Mouse (Mus musculus) intestine, postnatal 0 days (tissue): ENCODE measurements around the gene Olfr583. TPM values are rescaled to one million over a fixed set of nuclear protein-coding genes. Genes with fewer than 3 reads are reported as not detected.

Experiments
- ATAC-seq: fragments of 200-750 bp; cut with Nextera tagmentation; 2 replicates; pipeline ENCODE4 v1.8.0; 2017; ENCODE audit warnings: mild to moderate bottlenecking, moderate TSS enrichment, moderate library complexity
- H3K27ac ChIP-seq: fragments of 300-500 bp; sonication (generic); 2 replicates; pipeline ENCODE4 v1.5.1; 2014; ENCODE audit warnings: mild to moderate bottlenecking, low read depth, low read length, moderate library complexity
- H3K27me3 ChIP-seq: fragments of 300-500 bp; sonication (generic); replicated peaks from 2 replicates; pipeline ENCODE4 v1.6.1; 2014; ENCODE audit warnings: low read length, mixed read lengths; ENCODE audit not compliant: control insufficient read depth, insufficient read depth
- H3K36me3 ChIP-seq: fragments of 300-500 bp; sonication (generic); 2 replicates; pipeline ENCODE4 v1.6.1; 2014; ENCODE audit warnings: mild to moderate bottlenecking, moderate library complexity; ENCODE audit not compliant: control insufficient read depth, insufficient read depth
- H3K4me1 ChIP-seq: fragments of 300-500 bp; sonication (generic); replicated peaks from 2 replicates; pipeline ENCODE4 v1.6.1; 2014; ENCODE audit warnings: antibody characterized with exemption, low read length, mixed read lengths; ENCODE audit not compliant: control insufficient read depth, insufficient read depth
- H3K4me2 ChIP-seq: fragments of 300-500 bp; sonication (generic); replicated peaks from 2 replicates; pipeline ENCODE4 v1.6.1; 2014; ENCODE audit warnings: low read depth, mild to moderate bottlenecking, moderate library complexity
- H3K4me3 ChIP-seq: fragments of 300-500 bp; sonication (generic); 2 replicates; pipeline ENCODE4 v1.5.1; 2014; ENCODE audit warnings: low read depth, low read length
- H3K9ac ChIP-seq: fragments of 300-500 bp; sonication (generic); 2 replicates; pipeline ENCODE4 v1.6.1; 2014; ENCODE audit warnings: mild to moderate bottlenecking, low read depth, low read length
- H3K9me3 ChIP-seq: fragments of 300-500 bp; sonication (generic); 2 replicates; pipeline ENCODE4 v1.6.1; 2016; ENCODE audit warnings: mixed run types; ENCODE audit not compliant: control insufficient read depth
- CTCF ChIP-seq: sonication (generic); IDR thresholded peaks from 2 replicates; pipeline ENCODE4 v1.5.1; 2016; ENCODE audit warnings: low read depth, mild to moderate bottlenecking, control low read depth, antibody characterized with exemption, moderate library complexity
- WGBS: fragments of 180-500 bp; shearing (Covaris S2); extraction: QIAGEN DNeasy Blood & Tissue Kit; methylation state at CpG from one replicate; pipeline ENCODE4 v1.1.7; 2014; 5-methylcytosine and 5-hydroxymethylcytosine counted together
- polyA plus RNA-seq: library from polyadenylated mRNA; unstranded; fragments of >200 nt; fragmentation: Nextera tagmentation; extraction: Ambion mirVana; gene quantifications from 2 replicates; pipeline ENCODE4 v1.2.1, GENCODE M21; 2015

Olfr583 gene
- polyA plus RNA-seq, result not detected in 2 replicates

DNA sequence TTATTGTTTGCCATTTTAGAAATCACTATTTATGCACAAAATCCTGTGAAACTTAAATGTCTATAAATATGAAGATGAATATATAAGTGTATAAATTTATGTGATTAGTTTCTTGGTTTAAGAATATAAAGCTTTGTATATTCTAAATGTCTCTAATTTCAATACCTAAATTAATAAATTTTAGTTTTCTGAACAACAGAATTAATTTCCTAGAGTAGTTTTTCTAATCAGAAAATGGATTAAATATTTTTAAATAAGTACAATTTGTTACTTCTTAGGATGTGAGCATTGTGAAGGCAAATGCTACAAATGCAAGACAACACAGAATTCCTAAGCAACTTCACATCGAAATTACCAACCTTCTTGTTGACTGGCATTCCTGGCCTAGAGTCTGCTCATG lies at the start of gene Olfr583:
Gene Olfr583 (plus strand): TSS at position 301 of the 400 bp plus-strand sequence.
- H3K27me3 ChIP-seq, result no peaks in the 10 kb centered on the region
- no peaks in the 10 kb centered on the region for H3K9me3 ChIP-seq
- no peaks in the 10 kb centered on the region for H3K4me1 ChIP-seq
- no peak within 1 kb of the TSS for H3K4me2 ChIP-seq
- TF ChIP-seq CTCF, result no peak
- H3K9ac ChIP-seq, result no peak within 1 kb of the TSS
- WGBS, result 85% methylated on average over 1 of the region's 1 CpGs
- no peak within 1 kb of the TSS for H3K27ac ChIP-seq
- H3K36me3 ChIP-seq, result no peaks in the 10 kb centered on the region
- H3K4me3 ChIP-seq, result no peak within 1 kb of the TSS
- ATAC-seq, result no peak

DNA sequence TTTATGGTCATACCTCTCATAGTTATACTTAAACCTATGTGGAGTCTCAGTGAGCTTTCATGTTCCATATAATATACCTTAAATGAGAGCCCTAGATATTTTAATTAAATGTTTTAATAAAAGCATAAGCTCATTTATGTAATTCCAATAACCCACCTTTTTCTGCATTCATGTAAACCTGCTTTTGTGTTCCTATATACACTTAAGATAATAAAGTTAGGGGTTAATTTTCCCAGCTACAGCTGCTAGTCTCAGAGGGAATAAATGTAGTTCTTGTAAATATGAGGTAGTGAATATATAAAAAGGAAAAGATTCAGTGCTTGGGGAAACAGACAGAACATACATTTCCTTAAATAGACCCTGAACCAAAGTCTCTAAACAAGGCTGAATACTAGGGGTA lies 13.4 kb upstream of the Olfr583 start, which contains the start of gene Olfr582:
Gene Olfr582 (plus strand): TSS at position 301 of the 400 bp plus-strand sequence.
- Histone ChIP-seq H3K4me2 (no peak within 1 kb of the TSS), H3K4me1 (no peaks in the 10 kb centered on the region), H3K36me3 (no peaks in the 10 kb centered on the region), H3K9ac (no peak within 1 kb of the TSS), H3K27me3 (no peaks in the 10 kb centered on the region), H3K27ac (no peak within 1 kb of the TSS), H3K4me3 (no peak within 1 kb of the TSS), H3K9me3 (no peaks in the 10 kb centered on the region)
- TF ChIP-seq CTCF, result no peak
- no peak for ATAC-seq

DNA sequence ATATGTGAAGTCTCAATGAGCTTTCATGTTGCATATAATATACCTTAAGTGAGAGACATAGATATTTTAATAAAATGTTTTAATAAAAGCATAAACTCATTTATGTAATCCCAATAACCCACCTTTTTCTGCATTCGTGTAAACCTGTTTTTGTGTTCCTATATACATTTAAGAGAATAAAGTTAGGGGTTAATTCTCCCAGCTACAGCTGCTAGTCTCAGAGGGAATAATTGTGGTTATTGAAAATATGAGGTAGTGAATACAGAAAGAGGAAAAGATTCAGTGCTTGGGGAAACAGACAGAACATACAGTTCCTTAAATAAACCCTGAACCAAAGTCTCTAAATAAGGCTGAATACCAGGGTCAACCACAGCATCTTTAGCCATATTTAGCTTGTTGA lies 30.5 kb downstream of the Olfr583 start, which contains the start of gene Olfr584:
Gene Olfr584 (plus strand): TSS at position 301 of the 400 bp plus-strand sequence.
- H3K36me3 ChIP-seq, result no peaks in the 10 kb centered on the region
- H3K4me1 ChIP-seq, result no peaks in the 10 kb centered on the region
- no peaks in the 10 kb centered on the region for H3K27me3 ChIP-seq
- no peak for TF ChIP-seq CTCF
- 79% methylated on average over 1 of the region's 1 CpGs for WGBS
- H3K4me2 ChIP-seq, result no peak within 1 kb of the TSS
- H3K9ac ChIP-seq, result no peak within 1 kb of the TSS
- no peaks in the 10 kb centered on the region for H3K9me3 ChIP-seq
- H3K27ac ChIP-seq, result no peak within 1 kb of the TSS
- no peak within 1 kb of the TSS for H3K4me3 ChIP-seq
- no peak for ATAC-seq

DNA sequence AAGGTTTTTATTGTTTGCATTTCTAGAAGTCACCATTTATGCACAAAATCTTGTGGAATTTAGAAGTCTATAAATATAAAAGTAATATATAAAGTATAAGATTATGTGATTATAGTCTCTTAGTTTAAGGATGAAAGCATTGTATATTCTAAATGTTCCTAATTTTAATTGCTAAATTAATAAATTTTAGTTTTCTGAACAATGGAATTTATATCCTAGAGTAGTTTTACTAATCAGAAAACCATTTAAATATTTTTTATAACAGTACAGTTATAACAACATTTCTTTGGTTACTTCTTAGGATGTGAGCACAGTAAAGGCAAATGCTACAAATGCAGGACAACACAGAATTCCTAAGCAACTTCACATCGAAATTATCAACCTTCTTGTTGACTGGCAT lies 46.3 kb downstream of the Olfr583 start, which contains the start of gene Olfr585:
Gene Olfr585 (plus strand): TSS at position 301 of the 400 bp plus-strand sequence.
- Histone ChIP-seq H3K9me3 (no peaks in the 10 kb centered on the region), H3K27me3 (no peaks in the 10 kb centered on the region), H3K4me1 (no peaks in the 10 kb centered on the region), H3K4me3 (no peak within 1 kb of the TSS), H3K27ac (no peak within 1 kb of the TSS), H3K9ac (no peak within 1 kb of the TSS), H3K36me3 (no peaks in the 10 kb centered on the region), H3K4me2 (no peak within 1 kb of the TSS)
- no peak for ATAC-seq
- TF ChIP-seq CTCF, result no peak
- WGBS, result 72% methylated on average over 1 of the region's 1 CpGs

Other genes with a start within 250 kb of the Olfr583 start
- gene Olfr564, start 247.8 kb upstream of the Olfr583 start, polyA plus RNA-seq, result not detected in 2 replicates
- not detected in 2 replicates for gene Olfr566, start 192.5 kb upstream of the Olfr583 start, polyA plus RNA-seq
- not detected in 2 replicates for gene Olfr568, start 174.2 kb upstream of the Olfr583 start, polyA plus RNA-seq
- gene Olfr569, start 160.4 kb upstream of the Olfr583 start, polyA plus RNA-seq, result not detected in 2 replicates
- not detected in 2 replicates for gene Olfr570, start 156.7 kb upstream of the Olfr583 start, polyA plus RNA-seq
- gene Olfr571, start 133.8 kb upstream of the Olfr583 start, polyA plus RNA-seq, result not detected in 2 replicates
- gene Olfr572, start 126.9 kb upstream of the Olfr583 start, polyA plus RNA-seq, result not detected in 2 replicates
- not detected in 2 replicates for gene Olfr573-ps1, start 108.7 kb upstream of the Olfr583 start, polyA plus RNA-seq
- not detected in 2 replicates for gene Olfr574, start 102.8 kb upstream of the Olfr583 start, polyA plus RNA-seq
- gene Olfr575, start 92.5 kb upstream of the Olfr583 start, polyA plus RNA-seq, result not detected in 2 replicates
- gene Olfr576, start 88.6 kb upstream of the Olfr583 start, polyA plus RNA-seq, result not detected in 2 replicates
- not detected in 2 replicates for gene Olfr577, start 75.4 kb upstream of the Olfr583 start, polyA plus RNA-seq
- not detected in 2 replicates for gene Olfr578, start 62.0 kb upstream of the Olfr583 start, polyA plus RNA-seq
- gene Olfr582, start 13.3 kb upstream of the Olfr583 start, polyA plus RNA-seq, result not detected in 2 replicates
- gene Olfr584, start 30.6 kb downstream of the Olfr583 start, polyA plus RNA-seq, result not detected in 2 replicates
- gene Olfr585, start 46.4 kb downstream of the Olfr583 start, polyA plus RNA-seq, result not detected in 2 replicates
- not detected in 2 replicates for gene Olfr586, start 74.3 kb downstream of the Olfr583 start, polyA plus RNA-seq
- not detected in 2 replicates for gene Olfr588-ps1, start 89.6 kb downstream of the Olfr583 start, polyA plus RNA-seq
- not detected in 2 replicates for gene Olfr589, start 105.1 kb downstream of the Olfr583 start, polyA plus RNA-seq
- not detected in 2 replicates for gene Olfr591, start 127.0 kb downstream of the Olfr583 start, polyA plus RNA-seq
- gene Olfr592, start 133.5 kb downstream of the Olfr583 start, polyA plus RNA-seq, result not detected in 2 replicates
- not detected in 2 replicates for gene Olfr593, start 160.6 kb downstream of the Olfr583 start, polyA plus RNA-seq
- gene Olfr594, start 165.7 kb downstream of the Olfr583 start, polyA plus RNA-seq, result not detected in 2 replicates
- gene Usp17ld, start 201.2 kb downstream of the Olfr583 start, polyA plus RNA-seq, result not detected in 2 replicates